Mouse (Mus musculus) forebrain, embryonic 15.5 days (tissue): ENCODE measurements around the gene Hpgds. TPM values are rescaled to one million over a fixed set of nuclear protein-coding genes. Genes with fewer than 3 reads are reported as not detected.

Source experiments
- ATAC-seq: fragments of 200-750 bp; cut with Nextera tagmentation; replicated peaks from 2 replicates; pipeline ENCODE4 v1.8.0; 2017; ENCODE audit warnings: mild to moderate bottlenecking, moderate TSS enrichment, moderate library complexity
- H3K27ac ChIP-seq: fragments of 300-500 bp; sonication (generic); replicated peaks from 2 replicates; pipeline ENCODE4 v1.5.1; 2015; ENCODE audit warnings: mild to moderate bottlenecking, inconsistent platforms
- H3K27me3 ChIP-seq: fragments of 300-500 bp; sonication (generic); 2 replicates; pipeline ENCODE4 v1.6.1; 2015; ENCODE audit warnings: inconsistent platforms
- H3K36me3 ChIP-seq: fragments of 300-500 bp; sonication (generic); 2 replicates; pipeline ENCODE4 v1.6.1; 2015; ENCODE audit warnings: mild to moderate bottlenecking, inconsistent platforms
- H3K4me1 ChIP-seq: fragments of 300-500 bp; sonication (generic); 2 replicates; pipeline ENCODE4 v1.6.1; 2015; ENCODE audit warnings: inconsistent platforms
- H3K4me2 ChIP-seq: fragments of 300-500 bp; sonication (generic); replicated peaks from 2 replicates; pipeline ENCODE4 v1.6.1; 2015; ENCODE audit warnings: mild to moderate bottlenecking, inconsistent platforms
- H3K4me3 ChIP-seq: fragments of 300-500 bp; sonication (generic); 2 replicates; pipeline ENCODE4 v1.5.1; 2015; ENCODE audit warnings: mild to moderate bottlenecking, inconsistent platforms
- H3K9ac ChIP-seq: fragments of 300-500 bp; sonication (generic); replicated peaks from 2 replicates; pipeline ENCODE4 v1.6.1; 2015; ENCODE audit warnings: mild to moderate bottlenecking, inconsistent platforms
- H3K9me3 ChIP-seq: fragments of 300-500 bp; sonication (generic); 2 replicates; pipeline ENCODE4 v1.6.1; 2016; ENCODE audit warnings: inconsistent platforms
- WGBS: fragments of 180-500 bp; shearing (Covaris S2); methylation state at CpG from one replicate; pipeline ENCODE4 v1.1.7; 2015; ENCODE audit warnings: mixed read lengths; 5-methylcytosine and 5-hydroxymethylcytosine counted together
- polyA plus RNA-seq: library from polyadenylated mRNA; unstranded; fragments of >200 nt; fragmentation: Nextera tagmentation; extraction: Ambion mirVana; gene quantifications from 2 replicates; pipeline ENCODE4 v1.2.1, GENCODE M21; 2015

Gene Hpgds
- polyA plus RNA-seq, 1 experiment from 2014 or later = 4.7 TPM

DNA sequence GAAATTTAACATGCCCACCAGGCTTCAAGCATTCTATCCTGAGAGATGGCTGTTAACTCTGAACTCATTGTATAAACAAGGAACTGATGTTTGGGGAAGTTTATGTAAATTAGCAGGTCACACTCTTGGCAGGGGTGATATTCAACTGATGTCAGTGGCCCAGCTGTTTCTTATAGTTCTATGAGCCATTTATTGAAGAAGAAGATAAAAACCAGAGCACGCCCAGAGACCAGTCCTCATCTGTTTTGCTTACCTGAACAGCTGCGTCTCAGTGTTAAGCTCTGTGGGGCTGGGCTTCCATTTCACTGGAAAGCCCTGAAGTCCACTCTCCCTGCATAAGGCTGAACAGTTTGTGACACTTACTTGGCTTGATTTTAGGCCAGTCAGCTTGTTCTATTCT is 6.9 kb downstream of the Hpgds start:
- no peaks in the 10 kb centered on the region for H3K36me3 ChIP-seq
- ATAC-seq = peak; percentile 73; the same call in 1 of the 2 replicates
- H3K9me3 ChIP-seq = no peaks in the 10 kb centered on the region
- H3K9ac ChIP-seq = no peak overlapping the region
- peak overlapping the region; percentile 44; the same call in 1 of the 2 replicates for H3K27ac ChIP-seq
- no peak overlapping the region for H3K4me2 ChIP-seq
- peaks cover 9% of the 10 kb centered on the region for H3K4me1 ChIP-seq
- 18% methylated on average over 2 of the region's 2 CpGs for WGBS
- no peak overlapping the region for H3K4me3 ChIP-seq
- no peaks in the 10 kb centered on the region for H3K27me3 ChIP-seq

DNA sequence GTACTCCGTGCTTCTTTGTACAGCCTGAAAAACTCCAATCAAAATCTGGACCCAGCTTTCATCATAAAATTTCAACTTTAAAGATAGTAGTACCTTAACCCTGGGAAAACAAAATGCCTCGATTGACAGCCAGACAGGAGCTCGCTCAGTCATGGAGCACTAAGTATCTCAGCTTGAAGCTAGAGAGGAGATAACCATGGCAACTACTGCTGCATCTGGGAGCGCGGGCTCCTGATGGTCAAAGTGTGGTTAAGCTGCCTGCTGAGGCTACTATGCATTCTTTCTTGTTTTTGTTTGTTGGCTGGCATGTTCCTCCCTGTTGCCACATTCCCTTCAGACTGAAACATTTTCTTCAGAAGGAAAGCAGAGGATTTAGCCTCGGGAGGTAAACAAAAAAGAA is 12.3 kb downstream of the Hpgds start:
- no peak; the same call in 1 of the 2 replicates for ATAC-seq
- Histone ChIP-seq H3K4me1 (peaks cover under 1% of the 10 kb centered on the region; the same call in 1 of the 2 replicates), H3K9ac (no peak overlapping the region), H3K27ac (no peak overlapping the region), H3K4me2 (no peak overlapping the region), H3K27me3 (no peaks in the 10 kb centered on the region), H3K9me3 (no peaks in the 10 kb centered on the region), H3K4me3 (no peak overlapping the region), H3K36me3 (no peaks in the 10 kb centered on the region)
- WGBS = 34% methylated on average over 6 of the region's 6 CpGs

DNA sequence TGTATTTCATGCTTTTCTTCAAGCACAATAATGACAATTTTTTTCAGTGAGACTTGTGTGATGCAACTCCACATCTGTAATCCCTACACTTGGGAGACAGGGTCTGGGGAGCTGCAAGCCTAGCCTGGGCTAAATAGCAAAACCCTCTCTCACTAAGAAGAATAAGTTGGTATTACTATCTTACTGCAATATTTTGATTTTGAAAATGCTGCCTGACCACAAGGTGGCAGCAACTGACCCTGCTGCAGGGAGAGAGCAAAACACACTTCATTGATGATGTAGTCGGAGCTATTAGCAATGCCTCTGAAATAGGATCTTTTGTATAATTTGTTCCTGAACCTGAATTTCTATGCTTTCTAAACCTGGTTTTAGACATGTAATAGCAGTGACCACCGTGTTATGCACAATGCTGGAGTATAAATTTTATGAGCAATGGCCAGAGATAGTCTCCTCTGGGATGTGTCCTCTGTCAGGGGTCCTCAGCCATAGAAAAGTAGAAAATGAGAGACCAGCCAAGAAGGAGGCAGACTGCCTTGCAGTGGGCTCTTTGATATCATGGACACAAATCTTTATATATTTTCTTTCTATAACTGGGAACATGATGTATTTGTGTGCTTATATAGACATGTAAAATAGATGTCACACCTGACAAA is 18.5 kb downstream of the Hpgds start:
- H3K27ac ChIP-seq = no peak overlapping the region
- H3K4me3 ChIP-seq = no peak overlapping the region
- peak; percentile 61 for ATAC-seq
- no peak overlapping the region for H3K4me2 ChIP-seq
- H3K4me1 ChIP-seq = no peaks in the 10 kb centered on the region
- no peaks in the 10 kb centered on the region for H3K27me3 ChIP-seq
- no peaks in the 10 kb centered on the region for H3K9me3 ChIP-seq
- no peak overlapping the region for H3K9ac ChIP-seq
- WGBS = 18% methylated on average over 2 of the region's 2 CpGs
- H3K36me3 ChIP-seq = no peaks in the 10 kb centered on the region

DNA sequence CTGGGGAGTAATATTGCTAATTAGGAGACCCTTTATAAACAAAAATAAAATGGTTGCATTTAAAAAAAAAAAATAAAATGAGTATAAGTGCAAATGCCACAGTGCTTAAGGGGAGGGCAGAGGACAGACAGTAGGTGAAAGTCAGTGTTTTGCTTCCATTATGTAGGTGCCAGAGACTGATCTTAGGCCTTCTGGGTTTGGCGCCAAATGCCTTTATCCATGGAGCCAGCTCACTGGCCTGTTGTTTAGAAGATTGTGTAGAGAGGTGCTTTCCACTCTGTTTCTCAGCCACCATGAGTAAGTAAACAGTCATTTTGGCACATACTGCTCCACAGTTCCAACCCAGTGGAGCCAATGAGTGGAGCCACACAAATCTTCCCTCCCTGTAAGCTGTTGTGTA is 27.2 kb downstream of the Hpgds start:
- H3K36me3 ChIP-seq = peaks cover 52% of the 10 kb centered on the region
- no peaks in the 10 kb centered on the region for H3K27me3 ChIP-seq
- no peaks in the 10 kb centered on the region for H3K9me3 ChIP-seq
- H3K4me3 ChIP-seq = no peak overlapping the region
- 91% methylated on average over 1 of the region's 1 CpGs for WGBS
- no peaks in the 10 kb centered on the region for H3K4me1 ChIP-seq
- H3K9ac ChIP-seq = no peak overlapping the region
- peak; percentile 36; the same call in 1 of the 2 replicates for ATAC-seq
- H3K4me2 ChIP-seq = no peak overlapping the region
- H3K27ac ChIP-seq = no peak overlapping the region

DNA sequence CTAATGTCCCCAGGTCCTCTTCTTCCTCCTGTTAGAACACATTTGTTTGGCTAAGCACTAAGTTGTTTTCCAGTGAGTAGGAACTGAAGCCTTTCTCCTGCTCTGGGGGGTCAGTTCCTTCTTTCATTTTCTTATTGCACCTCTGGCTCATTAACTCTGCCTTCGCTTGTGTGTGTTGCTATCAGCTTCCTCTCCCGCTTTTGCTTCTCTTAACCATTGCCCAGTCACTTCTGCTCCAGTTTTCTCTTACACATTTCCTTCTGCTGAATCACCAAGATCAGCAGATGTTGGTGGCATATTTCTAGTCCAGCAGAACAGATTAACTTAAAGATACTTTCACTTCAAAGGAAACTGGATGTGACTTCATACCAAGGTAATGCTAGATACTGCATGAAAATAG is 29.8 kb downstream of the Hpgds start:
- peaks cover 60% of the 10 kb centered on the region for H3K36me3 ChIP-seq
- ATAC-seq = no peak
- 93% methylated on average over 2 of the region's 2 CpGs for WGBS

DNA sequence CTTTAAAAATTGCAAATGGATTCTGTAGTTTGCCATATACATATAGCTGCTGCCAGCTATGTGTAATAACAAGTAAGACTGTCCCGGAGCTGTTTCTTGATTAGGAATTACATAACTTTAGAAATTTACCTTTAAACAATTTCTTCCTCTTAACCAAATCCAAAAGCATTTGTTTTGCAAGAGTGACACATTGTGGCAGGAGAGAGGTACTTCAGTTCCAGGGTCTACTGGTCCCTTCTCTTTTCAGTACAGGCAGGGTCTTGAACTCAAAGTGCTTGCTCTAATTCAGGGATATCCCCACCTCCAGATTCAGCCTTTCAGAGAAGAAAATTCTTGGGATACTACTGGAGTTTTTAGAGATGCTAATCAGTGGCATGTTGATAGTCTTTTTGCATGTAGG is 65.6 kb downstream of the Hpgds start:
- H3K36me3 ChIP-seq = peaks cover 40% of the 10 kb centered on the region
- H3K4me1 ChIP-seq = 0 out of 2 replicates have a peak, but pooled peaks cover 2% of the 10 kb centered on the region
- 89% methylated on average over 1 of the region's 1 CpGs for WGBS
- H3K4me2 ChIP-seq = no peak overlapping the region
- H3K27me3 ChIP-seq = no peaks in the 10 kb centered on the region
- no peaks in the 10 kb centered on the region for H3K9me3 ChIP-seq
- H3K4me3 ChIP-seq = no peak overlapping the region
- no peak overlapping the region for H3K27ac ChIP-seq
- no peak overlapping the region for H3K9ac ChIP-seq
- no peak for ATAC-seq

More for the DNA sequence above, 29.8 kb downstream of the Hpgds start:
- no peak overlapping the region for H3K4me2 ChIP-seq
- no peaks in the 10 kb centered on the region for H3K9me3 ChIP-seq
- no peak overlapping the region for H3K27ac ChIP-seq
- no peak overlapping the region for H3K4me3 ChIP-seq
- H3K9ac ChIP-seq = no peak overlapping the region
- H3K4me1 ChIP-seq = no peaks in the 10 kb centered on the region
- H3K27me3 ChIP-seq = no peaks in the 10 kb centered on the region

DNA sequence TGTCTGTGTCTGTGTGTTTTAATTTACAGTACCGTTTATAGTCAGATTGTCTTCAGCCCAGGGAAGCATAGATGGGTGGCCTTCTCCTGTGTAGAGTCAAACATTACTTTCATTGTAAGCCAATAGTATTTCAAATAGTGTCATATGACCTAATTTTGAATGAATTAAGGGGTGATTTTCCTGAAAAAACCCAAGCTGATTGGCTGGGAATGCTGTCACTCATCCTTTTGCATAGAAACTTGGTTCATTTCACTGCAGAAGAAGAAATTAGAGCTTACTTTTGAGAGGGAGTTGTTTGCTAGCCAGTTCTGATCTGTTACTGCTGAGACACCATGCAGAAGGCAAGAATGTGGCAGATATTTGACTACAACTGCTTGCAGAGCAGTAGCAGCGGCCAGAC is 69.5 kb downstream of the Hpgds start:
- WGBS = 69% methylated on average over 2 of the region's 2 CpGs
- Histone ChIP-seq H3K27ac (no peak overlapping the region), H3K36me3 (peaks cover 63% of the 10 kb centered on the region)

More for the DNA sequence above, 69.5 kb downstream of the Hpgds start:
- H3K4me1 ChIP-seq = 0 out of 2 replicates have a peak, but pooled peaks cover 2% of the 10 kb centered on the region
- H3K9ac ChIP-seq = no peak overlapping the region
- no peak overlapping the region for H3K4me2 ChIP-seq
- H3K4me3 ChIP-seq = no peak overlapping the region
- ATAC-seq = 0 out of 2 replicates have a peak, but pooled peaks have one; percentile 23
- no peaks in the 10 kb centered on the region for H3K27me3 ChIP-seq
- H3K9me3 ChIP-seq = no peaks in the 10 kb centered on the region

Other genes with a start within 250 kb of the Hpgds start
- 105 and 106 TPM in 2 replicates for gene Smarcad1, start 102.3 kb downstream of the Hpgds start, polyA plus RNA-seq
- gene C130060K24Rik, start 236.2 kb upstream of the Hpgds start, polyA plus RNA-seq = 1.4 and 1.6 TPM in 2 replicates